Mouse (Mus musculus): ENCODE measurements around the gene Isg20l2. TPM values are rescaled to one million over a fixed set of nuclear protein-coding genes. Genes with fewer than 3 reads are reported as not detected.
"Not testable (repeated sequence)": the region's sequence is repeated elsewhere in the genome, so short reads cannot be mapped to it uniquely, and the experiment has no call there.

Isg20l2 gene
- 60.1 and 63.0 TPM in 2 replicates for polyA plus RNA-seq (2015; fragmentation: Nextera tagmentation; extraction: Ambion mirVana)

GRCm38 (mm10) chr3:87930078-87930795 lies at the start of gene Isg20l2, which contains the start of gene Rrnad1:
TSS of gene Isg20l2 (plus strand) at chr3:87930314.
TSS of gene Rrnad1 (minus strand) at chr3:87930717.
- under 1% methylated on average over 73 of the region's 78 CpGs for WGBS
- peak; percentile 97 for ATAC-seq (ENCODE audit: borderline replicate concordance, extremely low read depth, low FRiP score, low TSS enrichment)

GRCm38 (mm10) chr3:87884291-87884690 lies 45.8 kb upstream of the Isg20l2 start:
- no peaks in the 10 kb centered on the region for H3K27me3 ChIP-seq
- H3K4me1 ChIP-seq: peaks cover 16% of the 10 kb centered on the region
- H3K36me3 ChIP-seq: peaks cover 15% of the 10 kb centered on the region
- 0 out of 2 replicates have a peak, but pooled peaks cover 2% of the 10 kb centered on the region for H3K9me3 ChIP-seq
- WGBS: 0% methylated on average over 3 of the region's 3 CpGs
- peak overlapping the region; percentile 97 for H3K4me3 ChIP-seq
- peak overlapping the region; percentile 87 for H3K4me2 ChIP-seq
- peak overlapping the region; percentile 81 for H3K27ac ChIP-seq
- ATAC-seq (ENCODE audit: borderline replicate concordance, extremely low read depth, low FRiP score, low TSS enrichment): no peak
- H3K9ac ChIP-seq: peak overlapping the region; percentile 96

More at GRCm38 (mm10) chr3:87930078-87930795, at the start of gene Isg20l2, which contains the start of gene Rrnad1:
- peaks cover 30% of the 10 kb centered on the region for H3K4me1 ChIP-seq
- no peaks in the 10 kb centered on the region for H3K9me3 ChIP-seq
- H3K4me2 ChIP-seq: peak within 1 kb of the TSS; percentile 72
- peak within 1 kb of the TSS; percentile 96 for H3K9ac ChIP-seq
- peaks cover 52% of the 10 kb centered on the region for H3K36me3 ChIP-seq
- no peaks in the 10 kb centered on the region for H3K27me3 ChIP-seq
- H3K4me3 ChIP-seq: peak within 1 kb of the TSS; percentile 93
- H3K27ac ChIP-seq: peak within 1 kb of the TSS; percentile 89

GRCm38 (mm10) chr3:87884708-87885251 lies 45.3 kb upstream of the Isg20l2 start:
- Histone ChIP-seq H3K27me3 (no peaks in the 10 kb centered on the region), H3K9ac (peak overlapping the region; percentile 96), H3K4me1 (peaks cover 16% of the 10 kb centered on the region), H3K4me2 (peak overlapping the region; percentile 87), H3K36me3 (peaks cover 14% of the 10 kb centered on the region), H3K4me3 (peak overlapping the region; percentile 97), H3K9me3 (0 out of 2 replicates have a peak, but pooled peaks cover 2% of the 10 kb centered on the region), H3K27ac (peak overlapping the region; percentile 81)
- WGBS: under 1% methylated on average over 26 of the region's 28 CpGs
- ATAC-seq (ENCODE audit: borderline replicate concordance, extremely low read depth, low FRiP score, low TSS enrichment): peak; percentile 19; the same call in 1 of the 2 replicates

- Histone ChIP-seq H3K9me3 (0 out of 2 replicates have a peak, but pooled peaks cover 2% of the 10 kb centered on the region), H3K4me3 (peak within 1 kb of the TSS; percentile 97), H3K4me1 (peaks cover 16% of the 10 kb centered on the region), H3K36me3 (peaks cover 8% of the 10 kb centered on the region), H3K9ac (peak within 1 kb of the TSS; percentile 96), H3K27me3 (no peaks in the 10 kb centered on the region), H3K27ac (peak within 1 kb of the TSS; percentile 81), H3K4me2 (peak within 1 kb of the TSS; percentile 87)
- ATAC-seq (ENCODE audit: borderline replicate concordance, extremely low read depth, low FRiP score, low TSS enrichment): peak; percentile 97
- WGBS: under 1% methylated on average over 33 of the region's 33 CpGs
These were observed 44.7 kb upstream of the Isg20l2 start, which contains the start of gene Prcc for GRCm38 (mm10) chr3:87885281-87886003. TSS of gene Prcc (minus strand) at chr3:87885608.

GRCm38 (mm10) chr3:87886004-87886365 lies 44.1 kb upstream of the Isg20l2 start:
- ATAC-seq (ENCODE audit: borderline replicate concordance, extremely low read depth, low FRiP score, low TSS enrichment): peak; percentile 16
- Histone ChIP-seq H3K4me3 (peak overlapping the region; percentile 97), H3K27me3 (no peaks in the 10 kb centered on the region), H3K4me2 (peak overlapping the region; percentile 56), H3K9ac (peak overlapping the region; percentile 39; the same call in 1 of the 2 replicates), H3K4me1 (peaks cover 16% of the 10 kb centered on the region), H3K27ac (no peak overlapping the region), H3K36me3 (0 out of 2 replicates have a peak, but pooled peaks cover 4% of the 10 kb centered on the region), H3K9me3 (0 out of 2 replicates have a peak, but pooled peaks cover 2% of the 10 kb centered on the region)
- 9% methylated on average over 10 of the region's 10 CpGs for WGBS

GRCm38 (mm10) chr3:87886416-87886815 lies 43.7 kb upstream of the Isg20l2 start:
- Histone ChIP-seq H3K27me3 (no peaks in the 10 kb centered on the region), H3K27ac (no peak overlapping the region), H3K4me1 (peaks cover 16% of the 10 kb centered on the region), H3K9ac (no peak overlapping the region), H3K36me3 (0 out of 2 replicates have a peak, but pooled peaks cover under 1% of the 10 kb centered on the region), H3K4me3 (peak overlapping the region; percentile 97; the same call in 1 of the 2 replicates), H3K4me2 (peak overlapping the region; percentile 56), H3K9me3 (0 out of 2 replicates have a peak, but pooled peaks cover 2% of the 10 kb centered on the region)
- WGBS: 81% methylated on average over 6 of the region's 6 CpGs
- ATAC-seq (ENCODE audit: borderline replicate concordance, extremely low read depth, low FRiP score, low TSS enrichment): no peak

- not testable (repeated sequence) for H3K36me3 ChIP-seq, H3K9me3 ChIP-seq
These were observed 42.7 kb upstream of the Isg20l2 start for GRCm38 (mm10) chr3:87887400-87887799.

GRCm38 (mm10) chr3:87891481-87891880 lies 38.6 kb upstream of the Isg20l2 start:
- Histone ChIP-seq H3K4me3 (no peak overlapping the region), H3K36me3 (no peaks in the 10 kb centered on the region), H3K9me3 (0 out of 2 replicates have a peak, but pooled peaks cover 2% of the 10 kb centered on the region), H3K27ac (no peak overlapping the region), H3K9ac (no peak overlapping the region), H3K4me2 (no peak overlapping the region), H3K4me1 (no peaks in the 10 kb centered on the region), H3K27me3 (no peaks in the 10 kb centered on the region)
- 60% methylated on average over 3 of the region's 3 CpGs for WGBS
- ATAC-seq (ENCODE audit: borderline replicate concordance, extremely low read depth, low FRiP score, low TSS enrichment): no peak

More at GRCm38 (mm10) chr3:87887400-87887799, 42.7 kb upstream of the Isg20l2 start:
- not testable (repeated sequence) for H3K4me3 ChIP-seq; ATAC-seq (ENCODE audit: borderline replicate concordance, extremely low read depth, low FRiP score, low TSS enrichment); H3K27me3 ChIP-seq; H3K9ac ChIP-seq; H3K4me2 ChIP-seq; H3K27ac ChIP-seq
- WGBS: 81% methylated on average over 4 of the region's 4 CpGs
- peaks cover 16% of the 10 kb centered on the region for H3K4me1 ChIP-seq

GRCm38 (mm10) chr3:87893367-87893905 lies 36.7 kb upstream of the Isg20l2 start:
- Histone ChIP-seq H3K27ac (no peak overlapping the region), H3K27me3 (no peaks in the 10 kb centered on the region), H3K9me3 (no peaks in the 10 kb centered on the region), H3K36me3 (no peaks in the 10 kb centered on the region), H3K4me1 (no peaks in the 10 kb centered on the region), H3K4me3 (no peak overlapping the region), H3K9ac (no peak overlapping the region), H3K4me2 (no peak overlapping the region)
- WGBS: 70% methylated on average over 3 of the region's 3 CpGs
- no peak for ATAC-seq (ENCODE audit: borderline replicate concordance, extremely low read depth, low FRiP score, low TSS enrichment)

- Histone ChIP-seq H3K9ac (no peak overlapping the region), H3K4me1 (no peaks in the 10 kb centered on the region), H3K4me3 (no peak overlapping the region), H3K4me2 (no peak overlapping the region), H3K9me3 (no peaks in the 10 kb centered on the region), H3K27me3 (no peaks in the 10 kb centered on the region), H3K27ac (no peak overlapping the region), H3K36me3 (no peaks in the 10 kb centered on the region)
- ATAC-seq (ENCODE audit: borderline replicate concordance, extremely low read depth, low FRiP score, low TSS enrichment): no peak
- 47% methylated on average over 3 of the region's 3 CpGs for WGBS
These were observed 30.8 kb upstream of the Isg20l2 start for GRCm38 (mm10) chr3:87899266-87899665.

- Histone ChIP-seq H3K4me3 (no peak overlapping the region), H3K4me1 (no peaks in the 10 kb centered on the region), H3K9me3 (no peaks in the 10 kb centered on the region), H3K36me3 (no peaks in the 10 kb centered on the region), H3K27ac (no peak overlapping the region), H3K27me3 (no peaks in the 10 kb centered on the region), H3K4me2 (no peak overlapping the region), H3K9ac (no peak overlapping the region)
- 63% methylated on average over 3 of the region's 3 CpGs for WGBS
- ATAC-seq (ENCODE audit: borderline replicate concordance, extremely low read depth, low FRiP score, low TSS enrichment): no peak
These were observed 30.3 kb upstream of the Isg20l2 start for GRCm38 (mm10) chr3:87899776-87900175.
